Mouse (Mus musculus): ENCODE results near the gene Cit. TPM values are rescaled to one million over a fixed set of nuclear protein-coding genes. Genes with fewer than 3 reads are reported as not detected.

Cit gene
- total and polyA plus RNA-seq, 3 experiments: 21.5 to 32.9 (median 24.1) TPM

DNA sequence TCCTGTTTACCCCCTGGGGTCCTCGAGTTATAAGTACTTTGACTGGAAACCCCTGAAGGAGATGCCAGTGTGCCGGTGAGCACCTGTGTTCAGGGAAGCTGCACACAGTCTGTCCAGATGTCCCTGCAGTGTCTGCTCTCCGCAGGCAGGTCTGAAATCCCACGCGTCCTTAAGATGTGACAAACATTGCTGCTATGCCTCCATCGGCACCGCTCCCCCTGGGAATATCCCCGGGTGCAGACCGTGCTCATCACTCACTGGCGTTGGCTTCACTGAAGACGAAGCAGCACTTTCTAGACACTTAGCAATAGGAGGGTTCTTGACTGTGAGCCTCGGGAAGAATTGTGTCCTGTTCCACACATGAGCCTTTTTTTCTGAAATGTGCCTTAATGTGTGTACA lies 142.2 kb downstream of the Cit start:
- TF ChIP-seq GABPA (IDR thresholded peaks at IDR 0.05; ENCODE audit: low read depth, low read length) (no peak), POLR2A (IDR thresholded peaks at IDR 0.05; ENCODE audit: control insufficient read depth in 1 of 2, insufficient read depth in 1 of 2, low read depth in 1 of 2, low read length in 2 of 2, poor library complexity in 1 of 2) (no peak), TCF12 (IDR thresholded peaks at IDR 0.05; ENCODE audit: low read depth, low read length) (no peak), ZNF384 (IDR thresholded peaks at IDR 0.05; ENCODE audit: low read depth, low read length) (no peak), ETS1 (IDR thresholded peaks at IDR 0.05; ENCODE audit: low read depth, low read length) (no peak), UBTF (IDR thresholded peaks at IDR 0.05; ENCODE audit: borderline replicate concordance, insufficient read depth, low read depth, low read length) (no peak), CTCF (IDR thresholded peaks at IDR 0.05 in 2 of 3, conservative IDR thresholded peaks at IDR 0.05 in 1 of 3; ENCODE audit: control insufficient read depth in 1 of 3, insufficient read depth in 1 of 3, low read depth in 2 of 3, low read length in 3 of 3, poor library complexity in 1 of 3, severe bottlenecking in 1 of 3) (no peak), CHD2 (IDR thresholded peaks at IDR 0.05; ENCODE audit: low read length) (no peak), MYC (IDR thresholded peaks at IDR 0.05; ENCODE audit: low read depth, low read length) (no peak)
- no peak overlapping the region for H3K4me3 ChIP-seq (ENCODE audit: control insufficient read depth in 1 of 2, insufficient read depth in 1 of 2, low read depth in 2 of 2, low read length in 2 of 2)
- H3K27me3 ChIP-seq (ENCODE audit: control insufficient read depth in 1 of 2, insufficient read depth in 2 of 2, low read length in 2 of 2): no peaks in the 10 kb centered on the region
- H3K4me1 ChIP-seq (ENCODE audit: control insufficient read depth in 1 of 2, insufficient read depth in 2 of 2, low read length in 2 of 2): peaks cover 0 to 2% of the 10 kb centered on the region in 2 experiments; a peak in 1 of 4 replicates
- no peaks in the 10 kb centered on the region for H3K9me3 ChIP-seq (replicated peaks; ENCODE audit: insufficient read depth, low read length)
- H3K27ac ChIP-seq (ENCODE audit: control insufficient read depth, low read depth, low read length): no peak overlapping the region
- H3K36me3 ChIP-seq (ENCODE audit: control insufficient read depth in 1 of 2, insufficient read depth in 2 of 2, low read length in 2 of 2): peaks cover 5 to 11% of the 10 kb centered on the region in 2 experiments
- no peak overlapping the region for H3K9ac ChIP-seq (ENCODE audit: control insufficient read depth, low read depth, low read length, poor library complexity, severe bottlenecking)
- no peaks in the 10 kb centered on the region for H3K79me2 ChIP-seq (ENCODE audit: control insufficient read depth, insufficient read depth, low read length, poor library complexity)
- no peak for DNase-seq (ENCODE audit: low read depth, low spot score)

- H3K4me1 ChIP-seq (ENCODE audit: control insufficient read depth in 1 of 2, insufficient read depth in 2 of 2, low read length in 2 of 2): no peaks in the 10 kb centered on the region
- H3K79me2 ChIP-seq (ENCODE audit: control insufficient read depth, insufficient read depth, low read length, poor library complexity): no peaks in the 10 kb centered on the region
- H3K27ac ChIP-seq (ENCODE audit: control insufficient read depth, low read depth, low read length): no peak overlapping the region
- TF ChIP-seq ETS1 (IDR thresholded peaks at IDR 0.05; ENCODE audit: low read depth, low read length): no peak
- no peak for TF ChIP-seq MAZ (IDR thresholded peaks at IDR 0.05; ENCODE audit: low read depth, low read length)
- TF ChIP-seq JUND (IDR thresholded peaks at IDR 0.05; ENCODE audit: low read depth, low read length): no peak
- no peak for TF ChIP-seq GATA1 (IDR thresholded peaks at IDR 0.05; ENCODE audit: low read depth, low read length)
- no peak for TF ChIP-seq TAL1 (IDR thresholded peaks at IDR 0.05; ENCODE audit: low read length)
- TF ChIP-seq GABPA (IDR thresholded peaks at IDR 0.05; ENCODE audit: low read depth, low read length): no peak
- TF ChIP-seq NRF1 (IDR thresholded peaks at IDR 0.05; ENCODE audit: insufficient read depth, low read depth, low read length, poor library complexity, severe bottlenecking): no peak
- no peak for TF ChIP-seq TCF12 (IDR thresholded peaks at IDR 0.05; ENCODE audit: low read depth, low read length)
- no peak for TF ChIP-seq MEF2A (IDR thresholded peaks at IDR 0.05; ENCODE audit: extremely low read depth, insufficient replicate concordance, low read depth, low read length, poor library complexity, severe bottlenecking)
- no peak for TF ChIP-seq RAD21 (IDR thresholded peaks at IDR 0.05; ENCODE audit: low read depth, low read length)
- TF ChIP-seq EP300 (IDR thresholded peaks at IDR 0.05; ENCODE audit: low read depth in 1 of 2, low read length in 2 of 2): no peak
- TF ChIP-seq UBTF (IDR thresholded peaks at IDR 0.05; ENCODE audit: borderline replicate concordance, insufficient read depth, low read depth, low read length): no peak
- H3K36me3 ChIP-seq (ENCODE audit: control insufficient read depth in 1 of 2, insufficient read depth in 2 of 2, low read length in 2 of 2): peaks cover 0 to 10% of the 10 kb centered on the region in 2 experiments; a peak in 2 of 4 replicates
- no peak overlapping the region for H3K9ac ChIP-seq (ENCODE audit: control insufficient read depth, low read depth, low read length, poor library complexity, severe bottlenecking)
- no peaks in the 10 kb centered on the region for H3K27me3 ChIP-seq (ENCODE audit: control insufficient read depth in 1 of 2, insufficient read depth in 2 of 2, low read length in 2 of 2)
- DNase-seq (ENCODE audit: low read depth, low spot score): no peak
- H3K9me3 ChIP-seq (replicated peaks; ENCODE audit: insufficient read depth, low read length): no peaks in the 10 kb centered on the region
- H3K4me3 ChIP-seq (ENCODE audit: control insufficient read depth in 1 of 2, insufficient read depth in 1 of 2, low read depth in 2 of 2, low read length in 2 of 2): no peak overlapping the region
These were observed 146.6 kb downstream of the Cit start for GRCm38 (mm10) chr5:115991717-115992116.

All from MEL (cell line).